Mouse (Mus musculus): Measurements from ENCODE around the gene Pnpla2.
"Not testable (repeated sequence)": the region's sequence is repeated elsewhere in the genome, so short reads cannot be mapped to it uniquely, and the experiment has no call there.

The Pnpla2 gene

GRCm38 (mm10) chr7:141432186-141432611 lies 22.8 kb upstream of the Pnpla2 start:
- no peak for DNase-seq

- DNase-seq = no peak
Measured at GRCm38 (mm10) chr7:141432741-141433516, 22.1 kb upstream of the Pnpla2 start.

- DNase-seq = no peak
Measured at GRCm38 (mm10) chr7:141433517-141434400, 21.2 kb upstream of the Pnpla2 start.

- no peak for DNase-seq
Measured at GRCm38 (mm10) chr7:141434464-141434863, 20.5 kb upstream of the Pnpla2 start.

DNA sequence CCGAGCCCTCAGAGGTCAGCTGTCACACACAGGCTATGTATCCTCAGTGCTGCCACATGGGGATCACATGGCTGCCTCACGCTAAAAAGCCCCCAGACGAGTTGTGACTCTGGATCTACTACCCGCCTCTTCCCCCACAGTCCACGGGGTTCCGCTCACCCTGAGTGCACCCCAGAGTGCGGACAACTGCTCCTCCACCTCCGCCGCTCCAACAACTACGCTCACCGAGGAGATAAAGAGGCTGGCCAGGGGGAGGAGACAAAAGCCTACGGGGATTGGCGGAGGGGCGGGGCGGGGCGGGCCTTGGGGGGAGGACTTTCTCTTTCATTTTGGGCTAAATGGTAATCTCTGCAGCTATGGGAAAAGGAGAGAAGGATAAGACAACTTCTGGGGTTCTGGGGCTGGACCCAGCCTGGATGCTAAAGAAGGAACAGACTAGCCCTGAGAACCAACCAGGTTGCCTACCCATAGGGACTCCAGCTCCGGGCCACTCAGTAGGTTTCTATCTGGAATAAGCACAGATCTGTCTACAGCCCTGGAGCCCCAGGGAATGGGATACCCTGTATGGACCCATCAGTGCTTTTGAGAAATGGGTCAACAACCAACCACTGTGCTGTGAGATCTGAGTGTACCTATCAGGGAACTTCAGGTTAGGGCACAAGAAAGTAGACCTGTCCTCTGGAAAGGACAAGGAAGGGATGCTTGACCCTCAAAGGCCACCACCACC lies 19.7 kb upstream of the Pnpla2 start:
- DNase-seq = no peak

DNA sequence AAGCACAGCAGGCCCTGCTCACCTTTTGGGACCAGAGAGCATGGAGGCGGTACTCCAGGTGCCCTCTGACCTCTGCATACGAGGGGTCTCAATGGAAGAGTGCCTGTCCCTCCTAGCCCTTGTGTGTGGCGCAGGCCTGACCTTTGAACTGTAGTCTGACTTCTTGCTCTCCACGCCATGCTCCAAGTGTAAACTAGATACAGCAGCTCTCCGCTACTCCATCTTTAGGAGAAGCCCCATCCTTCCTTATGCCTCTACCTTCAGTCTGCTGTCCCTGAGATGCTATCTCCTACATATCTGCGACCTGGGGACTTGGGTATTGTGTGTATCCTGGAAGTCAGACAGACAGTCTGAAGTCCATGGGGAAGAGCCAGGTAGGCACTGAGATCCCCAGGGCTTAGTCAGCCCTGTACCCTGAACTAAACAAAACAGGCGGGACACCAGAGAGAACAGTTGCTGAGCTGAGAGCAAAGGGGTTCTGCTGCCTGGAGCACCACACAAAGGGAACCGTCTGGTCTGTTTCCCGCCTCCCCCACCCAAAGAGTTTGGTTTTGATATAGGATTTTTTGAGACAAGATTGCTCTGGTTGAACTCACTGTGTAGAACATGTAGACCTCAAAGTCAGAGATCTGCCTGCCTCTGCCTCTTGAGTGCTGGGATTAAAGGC lies 19.0 kb upstream of the Pnpla2 start:
- DNase-seq = no peak

- DNase-seq = no peak
Measured at GRCm38 (mm10) chr7:141436523-141436892, 18.5 kb upstream of the Pnpla2 start.

DNA sequence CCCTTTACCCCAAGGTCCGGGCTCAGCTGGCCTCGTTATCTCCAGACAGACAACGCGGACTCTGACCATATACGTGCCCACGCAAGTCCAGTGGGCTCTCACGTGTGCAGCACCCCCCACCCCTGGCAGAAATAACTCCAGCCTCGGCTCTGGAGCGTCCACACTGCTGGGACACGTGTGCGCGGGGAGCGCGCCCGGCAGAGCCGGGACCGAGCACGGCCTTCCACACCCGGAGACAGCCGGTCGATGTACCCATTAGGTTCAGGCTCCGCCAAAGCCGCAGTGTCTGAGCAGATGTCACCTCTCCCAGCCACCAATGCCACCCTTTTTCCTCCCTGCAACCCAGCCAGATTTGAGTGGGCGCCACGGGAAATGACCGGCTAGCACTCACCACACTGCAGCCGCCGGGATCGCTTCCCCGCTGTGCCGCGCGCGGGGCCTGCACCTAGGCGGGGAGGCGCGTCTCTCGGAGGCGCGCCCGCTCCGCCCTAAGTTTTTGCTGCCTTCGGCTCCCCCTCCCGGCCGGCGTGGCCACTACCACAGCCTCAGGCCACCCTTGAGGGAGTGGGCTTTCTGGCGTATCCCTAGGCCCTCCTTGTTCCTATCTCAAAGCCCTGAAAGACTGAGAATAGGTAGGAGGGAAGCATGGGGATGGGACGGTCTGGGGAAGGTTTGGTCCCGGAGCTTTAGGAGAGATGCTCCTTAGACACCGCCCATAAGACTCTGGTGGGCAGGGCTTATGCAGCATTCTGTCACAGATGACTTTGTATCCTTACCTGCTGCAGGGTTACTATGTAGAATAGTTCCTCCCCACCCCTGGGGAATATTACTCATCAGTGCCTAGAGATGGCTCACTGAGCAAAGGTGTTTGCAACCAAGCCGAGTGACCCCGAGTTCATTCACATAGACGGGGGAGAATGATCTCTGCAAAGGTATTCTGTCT lies 17.5 kb upstream of the Pnpla2 start, which contains the start of gene Slc25a22:
Gene Slc25a22, minus strand, starts transcription at position 715 of the 943 bp plus-strand sequence.
- peak; percentile 82 for DNase-seq

GRCm38 (mm10) chr7:141438201-141438968 lies 16.6 kb upstream of the Pnpla2 start:
- no peak for DNase-seq

DNA sequence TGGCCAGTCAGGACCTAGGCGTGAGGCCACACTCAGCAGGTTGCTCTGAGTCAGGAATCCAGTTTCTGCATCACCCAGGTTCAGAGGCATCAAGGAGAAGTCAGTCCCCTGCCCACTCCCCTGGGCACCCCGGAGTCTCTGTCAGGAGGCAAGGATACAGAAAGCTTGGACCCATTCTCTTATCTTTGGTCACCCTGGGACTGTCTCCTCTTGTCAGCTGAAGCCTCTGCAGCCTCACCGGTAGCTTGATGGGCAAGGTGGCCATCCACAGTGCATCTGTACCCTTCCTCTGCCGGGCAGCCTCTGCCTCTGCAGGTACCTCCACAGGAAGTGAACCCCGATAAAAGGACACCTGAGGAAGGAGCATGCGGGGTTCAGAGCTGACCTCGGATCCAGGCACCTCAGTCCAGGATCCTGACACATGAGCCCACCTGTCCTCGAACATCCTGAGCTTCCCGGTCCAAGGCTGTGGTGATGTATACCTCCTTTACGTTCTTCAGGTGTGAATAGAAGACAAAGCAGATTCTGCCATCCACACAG lies 15.8 kb upstream of the Pnpla2 start:
- no peak for DNase-seq

DNA sequence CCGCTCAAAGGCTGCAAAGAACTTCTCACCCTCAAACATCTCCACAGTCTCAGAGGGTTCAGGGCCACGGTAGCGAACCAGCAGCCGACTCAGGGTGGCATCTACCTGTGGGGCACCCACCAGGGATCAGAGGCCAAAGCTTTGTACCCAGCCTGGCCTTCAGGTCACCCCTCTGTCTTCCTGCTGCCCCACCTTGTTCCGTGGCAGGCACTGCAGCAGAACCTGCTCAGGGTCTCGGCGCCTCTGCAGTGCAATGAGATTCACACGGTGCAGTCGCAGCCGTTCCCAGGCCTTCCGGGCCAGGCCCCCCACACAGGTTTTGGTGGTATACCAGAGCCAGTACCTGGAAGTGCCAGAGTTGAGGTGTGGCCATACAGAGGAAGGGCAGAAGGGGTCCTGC lies 15.2 kb upstream of the Pnpla2 start:
- no peak for DNase-seq

DNA sequence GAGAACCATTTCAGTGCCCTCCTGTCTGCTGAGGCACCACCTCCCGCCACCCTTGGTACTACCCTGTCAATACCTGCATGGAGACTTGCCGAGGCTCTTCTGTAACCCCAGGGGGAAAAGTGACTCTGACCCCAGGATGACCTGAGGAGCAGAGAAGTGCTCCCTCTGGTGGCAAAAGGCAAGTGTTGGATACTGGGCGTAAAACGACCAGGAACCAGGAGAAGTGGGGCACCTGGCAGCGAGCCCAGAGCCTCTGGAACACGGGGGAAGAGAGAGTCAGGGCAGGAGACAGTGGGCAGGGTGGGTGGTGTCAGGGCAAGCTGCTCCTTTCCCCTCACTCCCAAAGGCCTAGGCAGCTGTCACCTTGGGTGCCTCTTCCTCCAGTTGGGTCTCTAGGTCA lies 14.4 kb upstream of the Pnpla2 start:
- DNase-seq = no peak

- no peak for DNase-seq
Measured at GRCm38 (mm10) chr7:141441460-141441859, 13.5 kb upstream of the Pnpla2 start.

DNA sequence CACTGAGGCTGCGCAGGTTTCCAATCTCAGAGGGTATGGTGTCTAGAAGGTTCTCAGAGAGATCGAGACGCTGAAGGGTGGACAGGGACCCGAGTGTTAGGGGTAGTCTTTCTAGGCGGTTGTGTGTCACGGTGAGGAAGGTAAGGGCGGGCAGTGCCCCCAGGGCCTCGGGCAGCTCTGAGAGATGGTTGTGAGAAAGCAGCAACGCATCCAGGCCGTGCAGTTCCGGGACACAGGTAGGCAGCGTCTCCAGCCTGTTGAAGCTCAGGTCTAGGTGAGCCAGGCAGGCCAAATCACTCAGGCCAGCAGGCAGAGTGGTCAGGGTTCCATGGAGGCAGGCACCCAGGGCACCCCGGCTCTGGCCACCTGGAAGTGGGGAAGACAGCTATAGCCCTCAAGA lies 12.8 kb upstream of the Pnpla2 start:
- DNase-seq = no peak

DNA sequence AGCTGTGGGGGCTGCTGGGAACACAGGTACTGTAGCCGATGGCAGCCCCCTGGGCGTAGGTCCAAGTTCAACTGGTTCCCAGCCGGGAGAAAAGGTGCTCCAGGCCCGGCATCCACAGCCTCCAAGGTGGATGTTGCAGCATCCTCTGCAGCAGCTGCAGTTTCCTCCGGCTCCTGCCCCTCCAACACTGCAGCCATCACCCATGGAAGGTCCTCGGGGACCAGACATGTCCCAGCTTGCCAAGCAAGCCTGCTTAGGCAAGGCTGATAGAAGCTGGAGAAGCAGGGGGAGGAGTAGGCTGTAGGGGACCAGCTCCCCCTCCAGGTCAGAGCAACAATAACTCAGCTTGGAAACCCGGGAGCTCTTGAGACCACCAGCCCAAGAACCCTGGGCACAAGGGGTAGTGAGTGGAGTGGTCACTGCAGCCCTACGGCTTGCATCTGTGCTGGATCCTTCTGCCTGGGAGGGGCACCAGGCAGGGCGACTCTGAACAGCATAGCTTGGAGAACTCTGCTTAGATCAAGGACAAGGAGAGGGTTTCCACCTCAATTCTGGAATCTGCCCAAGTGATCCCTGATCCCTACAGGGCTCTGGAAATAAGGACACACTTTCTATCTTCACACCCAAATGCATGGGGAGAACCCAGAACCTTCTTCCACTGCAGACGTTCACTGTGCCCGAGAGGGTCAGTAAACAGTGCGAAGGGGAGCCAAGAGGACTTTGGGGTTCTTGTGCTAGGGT lies 11.7 kb upstream of the Pnpla2 start:
- no peak for DNase-seq

DNA sequence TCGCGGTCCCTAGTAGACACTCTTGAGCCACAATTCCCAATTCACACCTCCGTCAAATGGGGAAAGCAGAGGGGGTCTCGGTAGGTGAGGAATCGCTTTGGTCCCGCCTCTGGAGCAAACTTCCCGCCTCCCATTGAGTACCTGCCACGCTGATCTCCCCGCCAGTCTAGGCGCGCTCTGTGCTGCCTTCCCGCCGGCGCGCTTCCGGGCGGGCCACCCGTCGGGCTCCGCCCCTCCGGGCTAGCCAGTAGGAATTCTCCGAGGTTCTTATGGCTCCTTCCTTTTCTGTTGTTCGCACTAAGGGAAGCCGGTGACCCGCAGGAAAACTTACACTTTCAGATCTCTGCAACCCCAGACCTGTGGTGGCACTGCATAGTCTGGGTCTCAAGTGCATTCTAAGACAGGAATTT lies 11.2 kb upstream of the Pnpla2 start, which contains the start of gene Pidd1:
Gene Pidd1, minus strand, starts transcription at position 198 of the 410 bp plus-strand sequence.
- DNase-seq = no peak

GRCm38 (mm10) chr7:141446374-141446773 lies 8.6 kb upstream of the Pnpla2 start:
- not testable (repeated sequence) for DNase-seq

DNA sequence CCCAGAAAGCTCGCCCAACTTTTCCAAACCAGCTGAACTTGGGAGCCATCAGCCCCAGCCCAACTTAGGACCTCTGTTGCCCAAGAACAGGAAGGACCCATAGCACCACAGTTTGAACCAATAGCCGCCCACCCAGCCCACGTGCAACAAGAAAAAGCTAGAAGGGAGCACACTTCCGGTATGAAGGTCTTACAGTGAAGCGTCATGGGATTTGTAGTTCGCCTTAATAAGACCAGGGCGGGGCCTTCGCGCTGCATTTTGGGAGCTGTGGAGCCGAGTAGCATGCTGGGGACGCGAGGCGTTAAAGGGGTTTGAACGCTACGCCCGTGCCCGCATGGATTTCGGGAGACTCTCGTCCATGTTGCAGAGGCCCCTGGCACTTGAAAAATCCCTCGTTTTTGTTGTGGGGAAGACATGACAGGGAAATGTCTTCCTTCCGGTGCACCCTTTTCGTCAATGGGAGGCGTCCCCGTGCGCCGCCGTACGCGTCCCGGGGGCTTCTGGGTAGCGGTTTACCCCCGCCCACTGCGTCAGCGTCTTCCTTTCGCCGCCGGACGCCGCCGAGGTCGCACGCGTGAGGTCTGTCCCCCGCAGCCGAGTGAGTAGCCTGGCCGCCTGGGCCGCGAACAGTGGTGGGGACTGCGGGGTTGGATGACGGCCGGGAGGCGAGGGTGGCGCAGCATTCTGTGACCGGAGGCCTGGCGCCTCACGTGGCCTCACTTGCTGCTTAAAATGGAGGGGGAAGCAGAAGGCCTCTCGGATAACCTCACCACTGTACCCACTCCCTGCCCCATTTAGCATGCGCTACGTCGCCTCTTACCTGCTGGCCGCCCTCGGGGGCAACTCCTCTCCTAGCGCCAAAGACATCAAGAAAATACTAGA lies 7.6 kb upstream of the Pnpla2 start, which contains the start of gene Rplp2:
Gene Rplp2, plus strand, starts transcription at position 261 of the 882 bp plus-strand sequence.
- peak; percentile 96 for DNase-seq

All from layer of hippocampus, adult 9-11 months (tissue).